Mouse (Mus musculus): ENCODE results near the gene Adamtsl3.
A peak's percentile ranks its signal among the peaks of the same experiment; 100 is the strongest.

The Adamtsl3 gene

DNA sequence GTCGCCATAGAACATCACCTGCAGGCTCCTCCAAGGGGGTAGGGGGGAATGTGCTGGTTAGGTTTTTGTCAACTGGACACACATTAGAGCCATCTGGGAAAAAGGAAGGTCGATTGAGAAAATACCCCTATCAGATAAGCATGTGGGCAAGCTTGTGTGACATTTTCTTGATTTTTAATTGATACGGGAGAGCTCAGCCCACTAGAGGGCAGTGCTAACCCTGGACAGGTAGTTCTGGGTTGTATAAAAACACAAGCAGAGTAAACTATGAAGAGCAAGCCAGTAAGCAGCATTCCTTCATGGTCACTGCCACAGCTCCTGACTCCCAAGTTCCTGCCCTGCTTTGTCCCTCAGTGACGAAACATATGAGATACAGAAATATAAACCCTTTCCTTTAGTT, 197.7 kb downstream of the Adamtsl3 start:
- DNase-seq = no peak

DNA sequence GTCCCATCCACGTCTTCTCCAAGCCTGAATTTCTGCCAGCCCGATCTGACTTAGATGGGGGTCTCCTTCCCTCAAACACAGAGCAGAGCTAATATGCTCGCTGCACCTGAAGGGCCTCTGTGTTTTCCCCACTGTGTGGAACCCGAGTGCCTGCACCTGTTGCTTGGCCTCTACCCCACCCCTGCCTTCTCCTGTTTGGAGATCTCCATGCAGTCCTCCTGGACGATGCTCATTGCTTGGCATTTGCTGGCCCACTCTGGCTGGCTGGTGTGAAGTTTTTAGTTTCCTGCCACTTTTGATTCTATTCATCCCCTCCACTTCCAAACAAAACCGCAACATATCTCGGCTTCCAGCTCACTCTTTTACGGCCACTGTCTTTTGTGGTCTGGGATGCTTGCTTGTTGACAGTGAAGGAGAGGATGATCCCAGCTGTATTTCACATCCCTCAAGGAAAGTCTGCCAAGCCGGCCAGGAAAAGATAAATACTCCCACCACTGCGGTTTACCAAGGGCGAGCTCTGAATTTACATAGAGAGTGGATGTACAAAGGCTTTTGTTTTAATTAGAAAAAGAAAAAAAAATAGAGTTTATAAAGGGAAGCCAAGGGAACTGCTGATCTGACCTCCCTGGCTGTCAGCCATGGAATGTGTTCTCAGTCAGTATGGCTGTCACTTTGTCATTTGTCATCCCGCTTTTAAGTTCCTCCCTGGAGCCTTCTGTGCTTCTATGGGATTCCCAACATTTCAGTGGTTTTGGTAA, 198.4 kb downstream of the Adamtsl3 start:
- no peak for DNase-seq

DNA sequence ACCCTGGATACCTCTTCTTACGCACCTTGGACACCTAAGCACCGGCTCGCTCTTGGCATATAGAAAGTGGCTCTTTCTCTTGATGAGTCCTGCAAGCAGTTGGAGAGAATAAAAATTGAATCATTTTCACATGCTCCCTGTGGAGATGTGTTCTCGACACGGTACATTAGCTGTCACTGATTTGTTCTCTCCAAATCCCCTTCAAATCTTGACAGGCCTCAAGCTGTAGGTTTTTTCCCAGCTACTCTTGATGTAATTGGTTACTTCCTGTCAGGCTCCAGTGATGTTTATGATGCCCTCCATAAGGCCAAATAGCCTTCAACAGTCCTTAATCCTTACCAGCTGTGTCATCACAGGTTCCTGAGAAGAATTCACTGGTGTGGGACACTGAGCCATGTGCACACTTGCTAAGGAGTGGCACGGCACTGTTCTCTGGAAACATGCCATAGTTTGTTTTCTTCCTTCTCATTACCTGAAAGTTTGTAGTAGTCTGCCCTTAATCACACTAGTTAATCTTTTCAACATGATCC, 209.0 kb downstream of the Adamtsl3 start:
- DNase-seq = no peak

DNA sequence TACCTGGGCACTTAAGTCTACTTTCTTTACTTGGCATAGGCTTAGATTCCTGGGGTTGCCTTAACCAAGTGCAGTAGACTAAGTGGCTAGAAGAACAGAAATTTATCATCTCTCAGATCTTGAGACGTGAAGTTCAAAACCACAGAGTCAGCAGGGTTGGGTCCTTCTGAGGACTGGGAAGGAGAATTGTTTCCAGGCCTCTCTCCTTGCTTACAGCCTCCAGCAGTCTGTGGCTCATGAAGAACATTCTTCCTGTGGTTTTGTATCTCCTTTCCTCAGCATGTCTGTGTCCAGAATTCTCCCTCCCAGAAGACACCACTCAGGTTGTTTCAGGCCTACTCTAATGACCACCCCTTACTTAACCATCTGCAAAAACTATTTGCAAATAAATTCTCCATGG, 216.5 kb downstream of the Adamtsl3 start:
- DNase-seq = no peak

DNA sequence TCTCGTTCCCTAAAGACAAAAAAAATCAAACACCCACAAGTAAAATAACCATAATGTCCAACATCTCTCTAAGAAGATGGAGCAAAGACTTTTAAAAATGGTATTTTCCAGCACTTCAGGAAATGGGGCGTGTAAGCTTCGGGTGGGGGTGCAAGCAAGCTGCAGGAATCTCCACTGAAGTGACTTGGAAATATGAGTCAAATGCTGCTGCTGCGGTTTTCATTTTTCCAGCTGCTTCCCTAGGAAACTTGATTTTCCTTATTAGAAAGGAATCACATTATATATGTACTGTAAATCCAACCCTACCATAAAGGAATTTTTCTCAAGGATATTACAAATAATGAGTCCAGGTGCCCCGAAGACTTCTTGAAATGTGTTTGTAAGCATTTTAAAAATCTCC, 220.3 kb downstream of the Adamtsl3 start:
- no peak for DNase-seq

DNA sequence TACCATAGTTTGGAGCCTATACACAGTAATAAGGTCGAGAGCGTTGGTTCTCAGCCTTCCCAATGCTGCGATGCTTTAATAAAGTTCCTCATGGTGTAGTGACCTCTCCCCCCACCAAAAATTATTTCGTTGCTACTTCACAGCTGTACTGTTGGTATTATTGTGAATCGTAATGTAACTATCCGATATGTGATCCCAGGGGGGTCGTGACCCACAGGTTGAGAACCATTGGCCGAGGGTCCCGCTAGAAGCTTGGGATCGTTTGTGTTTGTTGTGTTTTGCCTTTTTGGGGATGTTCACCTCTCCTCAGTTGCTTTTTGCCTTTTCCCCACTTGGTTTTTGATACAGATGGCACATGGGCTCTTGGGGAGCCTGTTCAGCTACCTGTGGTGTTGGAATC, 220.9 kb downstream of the Adamtsl3 start:
- DNase-seq = no peak

DNA sequence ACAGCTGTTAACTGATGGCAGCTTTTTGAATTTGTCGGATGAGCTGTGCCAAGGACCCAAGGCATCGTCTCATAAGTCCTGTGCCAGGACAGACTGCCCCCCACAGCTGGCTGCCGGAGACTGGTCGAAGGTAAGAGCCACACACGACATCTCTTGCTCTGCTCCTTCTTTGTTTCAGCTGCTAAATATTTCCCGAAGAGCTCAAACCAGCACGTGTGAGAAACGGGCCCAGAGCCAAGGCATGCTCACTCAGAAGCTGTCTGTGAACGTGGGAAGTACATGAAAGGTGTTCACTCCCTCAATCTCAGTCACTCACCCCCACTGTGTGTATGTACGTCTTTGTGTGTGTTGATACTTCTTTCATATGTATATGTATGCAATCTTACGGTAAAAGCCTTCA, 221.6 kb downstream of the Adamtsl3 start:
- DNase-seq = no peak

DNA sequence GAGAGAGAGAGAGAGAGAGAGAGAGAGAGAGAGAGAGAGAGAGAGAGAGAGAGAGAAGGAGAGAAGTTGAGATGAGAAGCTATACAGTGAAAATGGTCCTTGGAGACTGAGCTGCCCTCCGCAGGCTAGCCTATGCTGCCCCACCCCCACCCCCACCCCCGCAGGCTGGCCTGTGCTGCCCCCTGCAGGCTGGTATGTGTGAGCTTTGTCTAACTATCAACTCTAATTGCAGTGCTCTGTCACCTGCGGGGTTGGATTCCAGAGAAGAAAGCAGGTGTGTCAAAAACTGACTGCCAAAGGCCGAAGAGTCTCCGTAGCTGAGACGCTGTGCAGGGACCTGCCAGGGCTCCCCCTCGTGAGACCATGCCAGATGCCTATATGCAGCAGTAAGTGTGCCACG, 231.2 kb downstream of the Adamtsl3 start:
- DNase-seq = no peak

DNA sequence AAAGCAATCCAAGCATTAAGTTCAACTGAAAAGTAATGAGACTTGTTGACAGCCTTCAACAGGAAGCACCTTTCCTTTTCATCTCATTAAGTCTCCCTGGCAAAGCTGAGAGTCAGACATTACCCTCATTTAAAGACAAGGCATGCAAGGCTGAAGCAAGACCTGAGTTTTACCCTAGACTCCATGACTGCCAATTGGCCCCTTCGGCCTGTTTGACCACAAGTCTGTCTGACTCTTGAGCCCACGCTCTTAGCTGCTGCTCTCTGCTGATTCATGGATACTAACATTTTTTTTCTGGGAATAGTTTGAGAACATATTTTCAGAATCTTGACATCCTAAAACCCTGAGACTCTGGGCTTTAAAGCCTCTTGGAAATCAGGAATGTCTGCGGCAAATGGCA, 232.3 kb downstream of the Adamtsl3 start:
- no peak for DNase-seq

DNA sequence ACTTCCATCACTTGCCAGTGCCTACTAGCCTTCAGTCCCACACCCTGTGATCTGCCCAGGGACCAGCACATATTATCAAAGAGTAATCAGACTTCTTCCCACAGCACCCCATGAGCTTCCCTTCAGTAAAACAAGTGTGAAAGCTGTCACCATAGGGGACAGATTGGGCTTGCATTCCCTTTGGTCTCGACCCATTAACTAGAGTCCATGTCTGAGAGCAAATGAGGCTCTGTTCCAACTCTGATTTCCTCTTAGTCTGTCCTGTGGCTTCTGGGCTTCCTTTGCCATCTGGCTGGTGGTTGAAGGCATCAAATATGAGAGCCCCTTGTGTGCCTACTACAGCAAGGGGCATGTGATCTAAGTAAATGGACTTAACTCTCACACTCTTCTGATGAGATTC, 237.5 kb downstream of the Adamtsl3 start:
- no peak for DNase-seq

DNA sequence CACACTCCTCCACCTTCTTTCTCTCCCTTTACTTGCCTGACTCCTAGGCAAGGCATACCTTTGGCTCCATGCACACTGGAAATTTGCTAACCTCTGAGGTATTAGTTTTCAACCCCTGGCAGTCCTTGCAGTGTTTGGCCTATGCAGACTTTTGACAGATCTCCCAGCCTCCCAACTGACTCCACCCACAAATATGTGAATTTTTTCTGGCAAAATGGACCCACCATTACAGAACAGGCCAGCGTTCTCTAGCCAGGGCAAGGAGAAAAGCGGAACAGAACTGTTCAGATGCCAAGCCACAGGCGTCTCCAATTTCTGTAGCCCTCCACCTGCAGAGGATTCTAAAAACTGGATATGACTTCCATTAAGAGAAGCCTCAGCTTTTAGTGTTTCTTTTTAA, 244.5 kb downstream of the Adamtsl3 start:
- DNase-seq = no peak

DNA sequence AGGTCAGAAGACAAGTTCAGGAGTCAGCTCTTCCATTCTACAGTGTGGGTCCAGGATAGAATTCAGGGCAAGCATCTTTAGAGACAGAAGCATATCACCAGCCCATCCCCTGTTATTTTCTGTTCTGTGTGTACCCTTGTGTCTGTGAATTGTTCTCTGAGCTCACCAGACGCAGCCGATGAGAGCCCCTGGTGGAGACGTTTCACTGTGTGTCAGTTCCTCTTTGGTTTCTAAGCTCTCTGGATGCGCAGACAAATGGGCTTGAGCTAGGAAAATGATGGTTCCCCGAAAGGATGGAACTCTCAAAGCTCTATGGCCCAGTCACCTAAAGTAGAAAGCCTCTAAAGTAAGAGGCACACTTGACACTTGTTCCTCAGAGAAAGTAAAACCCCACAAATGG, 246.3 kb downstream of the Adamtsl3 start:
- DNase-seq = no peak

DNA sequence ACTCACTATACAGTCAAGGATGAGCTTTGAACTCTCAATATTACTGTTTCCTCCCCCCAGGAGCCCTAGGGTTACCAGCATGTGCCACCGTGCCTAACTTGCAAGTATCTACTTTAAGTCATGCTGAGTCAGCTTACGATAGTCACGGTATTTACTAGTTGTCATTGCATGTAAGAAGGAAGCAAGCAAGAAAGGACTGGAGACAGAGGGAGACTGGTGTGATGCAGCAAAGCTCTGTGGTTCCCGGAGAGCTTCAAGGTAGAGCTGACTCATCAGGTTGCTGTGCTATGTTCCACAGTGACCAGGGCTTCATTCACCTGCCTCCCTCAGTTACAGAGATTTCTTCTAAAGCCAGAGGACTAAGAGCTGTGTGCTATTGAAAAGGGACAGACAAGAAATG, 247.0 kb downstream of the Adamtsl3 start:
- no peak for DNase-seq

DNA sequence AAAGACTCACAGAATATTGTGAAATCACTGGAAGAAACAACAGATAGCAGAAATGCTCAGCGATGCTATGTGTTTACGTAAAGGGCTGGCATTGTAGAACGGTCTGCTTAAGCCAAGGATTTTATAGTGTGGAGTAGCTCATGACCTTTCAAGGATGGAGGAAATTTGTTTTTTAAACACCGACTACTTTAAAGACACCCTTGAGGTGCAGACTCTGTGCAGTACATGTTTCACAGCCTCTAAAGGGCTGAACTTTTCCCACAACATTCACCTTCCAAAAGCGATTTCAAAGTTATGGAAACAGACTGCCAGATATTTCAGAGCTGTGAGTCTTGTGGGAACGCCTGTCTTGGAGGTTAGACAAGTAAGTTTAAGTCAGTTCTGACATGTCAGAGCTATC, 255.4 kb downstream of the Adamtsl3 start:
- DNase-seq = no peak

DNA sequence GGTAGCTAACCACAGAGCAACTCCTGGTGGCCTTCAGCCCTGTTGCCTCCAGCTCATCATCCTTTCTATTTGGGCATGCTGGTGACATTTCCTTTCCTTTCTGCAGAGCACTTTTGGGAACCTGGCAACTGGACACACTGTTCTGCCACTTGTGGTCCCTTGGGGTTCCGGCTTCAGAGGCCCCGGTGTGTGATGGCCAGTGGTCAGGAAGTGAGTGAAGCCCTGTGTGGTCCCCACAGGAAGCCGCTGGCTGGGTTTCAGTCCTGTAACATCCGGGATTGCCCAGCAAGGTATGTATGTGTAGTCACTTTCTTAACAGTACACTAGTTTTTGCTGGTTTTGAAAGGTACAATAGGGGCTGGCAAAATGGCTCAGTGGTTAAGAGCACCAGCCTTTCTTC, 266.5 kb downstream of the Adamtsl3 start:
- no peak for DNase-seq

DNA sequence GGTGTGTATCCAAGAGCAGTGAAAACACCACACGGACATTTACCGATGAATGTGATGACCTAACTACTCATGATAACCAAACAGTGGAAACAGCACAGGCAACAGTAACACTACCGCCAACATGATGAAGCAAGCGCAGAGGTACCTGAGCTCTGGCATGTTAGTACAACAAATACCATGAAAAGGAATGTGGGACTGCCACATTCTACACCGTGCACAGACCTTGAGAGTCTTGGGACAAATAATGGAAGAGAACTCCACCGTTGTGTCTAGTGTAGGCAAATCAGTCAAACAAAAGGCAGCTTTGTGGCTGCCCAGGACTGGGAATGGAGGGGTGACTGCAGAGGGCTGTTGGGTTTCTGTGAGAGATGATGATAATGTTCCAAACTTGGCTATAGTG, 269.9 kb downstream of the Adamtsl3 start:
- no peak for DNase-seq

DNA sequence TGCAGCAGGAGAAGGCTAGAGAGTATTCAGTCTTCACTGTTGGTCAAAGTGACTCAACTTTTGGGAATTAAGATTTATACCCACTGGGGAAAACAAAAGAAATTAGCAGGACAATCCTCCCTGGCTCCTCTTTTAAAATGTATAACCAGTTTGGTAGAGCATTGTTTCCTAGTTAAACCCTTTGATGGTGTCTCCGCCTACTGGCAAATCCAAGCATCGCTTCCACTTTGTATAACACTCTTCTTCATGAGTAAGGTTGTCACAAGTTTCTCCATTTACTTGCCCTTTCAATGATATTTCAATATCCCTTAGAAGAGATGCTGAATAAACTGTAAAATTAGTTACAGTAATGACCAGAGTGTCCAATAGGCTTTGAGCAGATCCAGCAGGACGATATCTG, 274.1 kb downstream of the Adamtsl3 start:
- DNase-seq = no peak

DNA sequence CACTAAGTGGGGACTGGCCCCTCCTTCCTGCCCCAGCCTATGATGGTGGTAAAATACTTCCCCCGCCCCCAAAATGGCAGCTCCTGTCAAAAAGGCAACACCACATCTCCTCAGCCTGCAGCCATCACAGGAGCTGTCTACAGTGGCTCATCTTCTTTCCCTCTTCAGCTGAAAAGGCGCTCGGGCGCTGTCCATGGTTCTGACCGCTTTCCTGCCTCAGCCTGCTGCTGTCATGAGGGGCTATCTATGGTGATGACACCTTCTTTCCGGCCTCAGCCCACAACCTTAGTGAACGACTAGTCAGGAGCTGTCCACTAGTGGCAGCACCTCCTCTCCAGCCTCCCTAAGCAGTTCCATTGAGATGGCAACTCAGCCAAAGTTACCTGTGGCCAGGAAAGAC, 289.8 kb downstream of the Adamtsl3 start:
- DNase-seq = no peak

DNA sequence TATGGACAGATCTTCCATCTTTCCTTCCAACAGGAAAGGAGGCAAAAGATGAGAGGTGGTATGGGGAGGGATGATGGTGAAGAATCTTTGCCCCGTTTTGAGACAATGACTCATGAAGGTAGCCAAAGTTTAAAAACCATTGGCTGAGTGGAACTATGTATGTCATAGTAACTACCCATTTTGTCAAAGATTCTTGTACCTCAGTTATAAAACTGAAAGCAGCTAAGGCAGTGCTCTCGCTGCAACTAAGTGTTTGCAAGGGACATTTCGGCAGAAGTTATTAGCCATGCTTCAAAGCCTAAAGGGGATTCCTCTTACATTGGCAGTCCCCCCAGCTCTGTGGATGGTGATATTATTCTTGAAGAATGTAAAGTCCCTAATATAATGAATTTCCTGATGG, 311.7 kb downstream of the Adamtsl3 start:
- DNase-seq = no peak

DNA sequence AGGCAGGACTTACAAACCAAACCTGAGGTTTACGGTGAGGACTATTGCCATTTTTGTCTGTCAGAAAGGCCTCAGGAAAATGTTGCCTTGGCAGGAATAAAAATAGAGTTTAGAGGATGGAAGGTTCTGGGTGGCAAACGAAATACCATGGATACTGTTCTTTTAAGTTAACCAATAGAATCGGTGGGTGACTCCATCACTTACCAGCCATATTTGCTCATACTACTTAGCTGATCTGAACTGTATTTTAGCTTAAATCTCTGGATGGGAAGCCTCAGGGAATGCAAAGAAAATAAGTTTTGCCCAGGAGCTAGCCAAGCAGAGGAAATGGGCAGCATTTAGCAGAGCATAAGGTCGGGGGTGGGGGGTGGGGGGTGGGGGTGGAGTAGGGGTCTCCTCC, 312.4 kb downstream of the Adamtsl3 start:
- no peak for DNase-seq

DNA sequence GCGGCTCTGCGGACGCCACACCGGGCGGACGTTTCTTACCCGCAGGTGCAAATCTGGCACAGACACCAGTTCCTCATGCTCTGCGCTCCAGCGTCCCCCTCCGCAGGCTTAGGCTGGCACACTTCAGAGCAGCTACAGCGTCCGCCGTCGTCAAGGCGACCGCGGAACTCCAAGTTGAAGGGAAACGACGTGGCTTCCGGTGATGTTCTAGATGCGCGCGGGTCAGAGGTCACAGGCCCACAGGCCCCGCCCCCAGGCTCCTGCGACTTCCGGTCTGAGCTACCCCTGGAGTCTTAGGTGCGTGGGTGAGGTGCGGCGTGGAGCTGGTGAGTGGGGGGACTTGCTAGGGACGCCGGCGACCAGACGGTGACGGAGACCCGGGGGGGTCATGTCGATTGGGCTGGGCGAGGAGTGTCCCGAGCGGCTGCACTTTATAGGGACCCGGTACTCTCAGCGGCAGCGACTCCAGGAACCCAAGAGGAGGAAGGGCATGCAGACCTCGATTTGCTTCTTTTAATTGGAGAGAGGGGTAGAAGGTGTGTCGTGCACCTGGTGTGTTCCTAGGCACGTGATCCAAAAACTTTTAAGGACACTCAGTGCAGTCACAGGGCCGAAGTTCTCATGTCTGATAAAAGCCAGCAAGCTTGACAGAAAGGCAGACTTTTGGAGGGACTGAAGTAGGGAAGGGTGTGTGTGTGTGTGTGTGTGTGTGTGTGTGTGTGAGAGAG, 313.0 kb downstream of the Adamtsl3 start, which contains the start of the genes Saxo2 and Efl1:
TSS of gene Saxo2 (minus strand) at position 176 of the 728 bp plus-strand sequence.
TSS of gene Efl1 (plus strand) at position 262 of the 728 bp plus-strand sequence.
- DNase-seq = peak; percentile 93

DNA sequence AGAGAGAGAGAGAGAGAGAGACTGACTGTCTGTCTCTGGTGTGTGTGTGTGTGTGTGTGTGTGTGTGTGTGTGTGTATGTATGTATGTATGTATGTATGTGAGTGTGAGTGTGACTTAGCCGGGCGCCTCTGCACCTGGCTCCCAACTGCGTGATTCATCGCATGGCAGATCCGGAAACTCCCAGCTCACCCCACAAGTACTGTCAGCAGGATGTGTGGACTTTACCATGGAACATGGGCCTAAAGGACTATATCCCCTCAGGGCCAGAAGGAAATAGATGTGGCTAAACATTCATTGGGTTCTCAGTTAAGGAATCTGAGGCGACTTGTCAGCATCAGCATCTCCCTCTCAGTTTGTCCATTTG, 313.6 kb downstream of the Adamtsl3 start:
- DNase-seq = no peak
